Mouse (Mus musculus): ENCODE measurements at regions not wholly inside any gene's neighbourhood (a gene's known extent, or its start where the extent isn't known, plus 50 kb on each side); places are given as distances from the start of the nearest gene placed in this dataset.

- no peak for ATAC-seq (replicated peaks in 1 of 2; ENCODE audit: insufficient read depth in 1 of 2, low FRiP score in 2 of 2, low TSS enrichment in 1 of 2, low read depth in 1 of 2, poor library complexity in 2 of 2, severe bottlenecking in 2 of 2)
Observed at GRCm38 (mm10) chr1:183671541-183671940, 253.5 kb downstream of the Hhipl2 start.

- ATAC-seq (replicated peaks in 1 of 2; ENCODE audit: insufficient read depth in 1 of 2, low FRiP score in 2 of 2, low TSS enrichment in 1 of 2, low read depth in 1 of 2, poor library complexity in 2 of 2, severe bottlenecking in 2 of 2), result no peak
Observed at GRCm38 (mm10) chr1:183672521-183672920, 254.5 kb downstream of the Hhipl2 start.

DNA sequence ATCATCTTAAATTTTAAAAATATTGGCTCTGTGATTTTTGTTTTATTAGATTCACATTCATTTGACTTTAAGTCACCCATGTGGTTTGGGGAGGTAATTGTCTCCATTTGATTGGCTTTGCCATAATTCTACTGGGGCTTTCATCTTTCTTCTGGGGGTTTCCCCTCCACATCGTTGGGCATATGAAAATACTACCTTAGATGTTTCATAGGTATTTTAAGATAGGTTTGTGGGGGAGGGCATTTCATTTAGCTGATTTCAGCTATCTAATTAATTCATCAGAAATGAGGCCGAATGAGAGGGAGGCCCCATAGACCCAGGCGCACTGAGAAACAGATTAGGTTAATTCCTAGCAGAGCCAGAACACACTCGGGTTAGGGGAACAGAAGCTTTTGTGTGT, 259.6 kb downstream of the Hhipl2 start:
- ATAC-seq (replicated peaks in 1 of 2; ENCODE audit: insufficient read depth in 1 of 2, low FRiP score in 2 of 2, low TSS enrichment in 1 of 2, low read depth in 1 of 2, poor library complexity in 2 of 2, severe bottlenecking in 2 of 2), result no peak

- no peak for ATAC-seq (replicated peaks in 1 of 2; ENCODE audit: insufficient read depth in 1 of 2, low FRiP score in 2 of 2, low TSS enrichment in 1 of 2, low read depth in 1 of 2, poor library complexity in 2 of 2, severe bottlenecking in 2 of 2)
Observed at GRCm38 (mm10) chr1:183679949-183680348, 261.9 kb downstream of the Hhipl2 start.

DNA sequence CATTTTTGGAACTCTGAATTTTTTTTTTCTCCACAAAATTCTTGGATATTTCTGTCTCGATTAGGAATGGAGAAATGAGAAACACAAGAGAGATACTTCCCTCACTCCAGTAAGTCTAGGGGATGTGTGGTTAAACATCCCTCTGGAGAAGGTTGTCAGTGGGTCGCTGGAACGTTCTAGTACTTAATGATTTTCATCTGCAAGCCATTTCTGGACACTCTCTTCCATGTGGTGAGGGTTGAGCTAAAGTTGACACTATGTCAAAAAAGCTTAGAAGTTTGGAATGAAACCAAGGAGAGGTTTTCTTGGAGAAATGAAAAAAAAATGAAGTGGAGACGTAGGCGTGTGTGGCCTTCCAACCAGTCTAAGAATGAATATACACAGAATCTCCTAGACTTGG, 268.0 kb downstream of the Hhipl2 start:
- no peak for ATAC-seq (replicated peaks in 1 of 2; ENCODE audit: insufficient read depth in 1 of 2, low FRiP score in 2 of 2, low TSS enrichment in 1 of 2, low read depth in 1 of 2, poor library complexity in 2 of 2, severe bottlenecking in 2 of 2)

DNA sequence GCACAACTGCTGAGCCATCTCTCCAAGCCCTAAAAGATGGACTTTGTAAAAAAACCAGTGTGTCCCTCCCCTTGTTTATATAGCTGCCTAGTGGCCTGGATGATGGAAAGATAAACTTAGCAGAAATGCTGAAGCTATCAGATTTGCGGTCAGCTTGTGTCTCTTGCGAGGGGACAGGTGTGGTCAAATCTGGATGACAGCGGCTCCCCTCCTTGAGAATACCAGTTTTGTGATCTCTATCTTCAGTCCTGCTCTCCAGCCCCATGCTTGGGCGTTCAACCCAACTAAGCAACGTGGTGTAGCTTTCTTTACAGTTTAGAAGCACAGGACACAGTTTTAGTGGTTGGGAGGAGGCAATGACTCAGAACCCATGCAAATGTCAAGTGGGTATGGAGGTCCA, 274.7 kb downstream of the Hhipl2 start:
- ATAC-seq (replicated peaks in 1 of 2; ENCODE audit: insufficient read depth in 1 of 2, low FRiP score in 2 of 2, low TSS enrichment in 1 of 2, low read depth in 1 of 2, poor library complexity in 2 of 2, severe bottlenecking in 2 of 2), result no peak

DNA sequence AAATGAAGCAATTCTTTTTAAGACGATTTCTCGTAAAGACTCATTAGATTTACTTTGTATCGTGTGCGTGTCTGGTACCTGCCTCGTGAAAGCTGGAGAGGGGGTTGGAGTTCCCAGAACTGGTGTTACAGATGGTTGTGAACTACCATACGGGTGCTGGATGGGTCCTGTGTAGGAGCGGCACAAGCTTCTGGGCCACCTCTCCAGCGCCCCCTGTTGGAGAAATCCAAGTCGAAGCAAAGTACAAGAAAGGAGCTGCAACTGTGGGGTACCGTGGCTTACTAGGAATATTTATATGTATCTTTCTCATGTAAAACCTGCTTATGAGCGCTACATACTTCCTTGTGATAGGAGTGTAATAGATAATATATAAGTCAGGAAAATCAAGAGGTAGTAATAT, 281.3 kb downstream of the Hhipl2 start:
- no peak for ATAC-seq (replicated peaks in 1 of 2; ENCODE audit: insufficient read depth in 1 of 2, low FRiP score in 2 of 2, low TSS enrichment in 1 of 2, low read depth in 1 of 2, poor library complexity in 2 of 2, severe bottlenecking in 2 of 2)

GRCm38 (mm10) chr1:183702888-183703287, 284.9 kb downstream of the Hhipl2 start:
- ATAC-seq (replicated peaks in 1 of 2; ENCODE audit: insufficient read depth in 1 of 2, low FRiP score in 2 of 2, low TSS enrichment in 1 of 2, low read depth in 1 of 2, poor library complexity in 2 of 2, severe bottlenecking in 2 of 2), result no peak

- ATAC-seq (replicated peaks in 1 of 2; ENCODE audit: insufficient read depth in 1 of 2, low FRiP score in 2 of 2, low TSS enrichment in 1 of 2, low read depth in 1 of 2, poor library complexity in 2 of 2, severe bottlenecking in 2 of 2), result no peak
Observed at GRCm38 (mm10) chr1:183712895-183713294, 294.9 kb downstream of the Hhipl2 start.

DNA sequence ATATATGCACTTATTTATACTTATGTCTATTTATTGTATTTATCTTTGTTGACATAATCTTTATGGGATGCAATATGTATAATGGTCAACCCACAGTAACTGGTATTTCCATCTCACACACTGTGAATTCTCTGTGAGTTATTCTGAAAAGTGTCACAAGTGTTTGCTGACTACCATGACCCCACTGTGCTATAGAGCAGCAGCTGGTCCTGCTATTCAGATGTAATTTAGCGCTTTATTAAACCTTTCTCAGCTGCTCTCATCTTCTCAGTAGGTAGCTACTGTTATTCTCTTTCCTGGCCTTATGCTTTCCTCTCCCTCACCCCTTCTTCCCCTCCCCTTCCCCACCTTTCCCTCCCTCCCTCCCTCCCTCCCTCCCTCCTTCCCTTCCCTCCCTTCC, 296.0 kb upstream of the Dusp10 start:
- no peak for ATAC-seq (replicated peaks in 1 of 2; ENCODE audit: insufficient read depth in 1 of 2, low FRiP score in 2 of 2, low TSS enrichment in 1 of 2, low read depth in 1 of 2, poor library complexity in 2 of 2, severe bottlenecking in 2 of 2)

DNA sequence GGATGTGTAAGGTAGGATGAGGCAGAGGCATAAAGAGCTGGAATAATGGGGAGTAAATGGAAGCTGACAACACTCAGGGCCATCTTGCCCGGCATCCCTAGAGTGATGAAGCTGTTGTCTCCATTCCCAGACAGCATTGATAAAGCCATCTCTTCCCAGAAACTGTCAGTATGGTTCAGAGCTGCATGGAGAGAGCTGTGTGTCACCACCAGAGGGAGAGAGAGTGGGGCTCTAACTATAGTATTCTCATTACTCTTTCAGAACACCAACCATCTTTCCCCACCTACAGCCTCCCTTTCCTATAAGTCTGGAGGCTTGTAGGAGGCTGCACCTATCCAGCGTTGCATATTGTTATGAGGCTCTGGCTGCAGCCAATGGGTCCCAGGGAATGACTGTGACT, 264.0 kb upstream of the Dusp10 start:
- no peak for ATAC-seq (replicated peaks in 1 of 2; ENCODE audit: insufficient read depth in 1 of 2, low FRiP score in 2 of 2, low TSS enrichment in 1 of 2, low read depth in 1 of 2, poor library complexity in 2 of 2, severe bottlenecking in 2 of 2)

- ATAC-seq (replicated peaks in 1 of 2; ENCODE audit: insufficient read depth in 1 of 2, low FRiP score in 2 of 2, low TSS enrichment in 1 of 2, low read depth in 1 of 2, poor library complexity in 2 of 2, severe bottlenecking in 2 of 2), result no peak
Observed at GRCm38 (mm10) chr1:183754500-183754899, 258.6 kb upstream of the Dusp10 start.

DNA sequence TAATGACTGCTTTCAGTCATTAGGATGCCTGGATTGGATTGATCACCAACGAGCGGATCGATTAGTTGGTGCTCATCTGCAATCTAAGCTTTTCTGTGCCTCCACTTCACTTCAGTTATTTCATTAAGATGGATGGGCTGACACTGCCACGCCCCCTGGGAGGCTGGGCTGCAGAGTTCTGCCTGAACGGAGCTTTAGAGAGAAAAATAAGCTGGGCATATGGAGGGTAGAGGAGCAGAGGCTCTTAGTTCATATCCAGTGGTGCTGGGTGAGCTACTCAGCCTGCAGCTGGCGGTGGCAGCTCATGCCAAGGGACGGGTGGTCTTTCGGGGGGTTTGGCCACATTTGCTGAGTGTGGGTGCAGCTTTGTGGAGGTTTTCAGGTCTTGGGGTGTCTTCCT, 256.4 kb upstream of the Dusp10 start:
- no peak for ATAC-seq (replicated peaks in 1 of 2; ENCODE audit: insufficient read depth in 1 of 2, low FRiP score in 2 of 2, low TSS enrichment in 1 of 2, low read depth in 1 of 2, poor library complexity in 2 of 2, severe bottlenecking in 2 of 2)

DNA sequence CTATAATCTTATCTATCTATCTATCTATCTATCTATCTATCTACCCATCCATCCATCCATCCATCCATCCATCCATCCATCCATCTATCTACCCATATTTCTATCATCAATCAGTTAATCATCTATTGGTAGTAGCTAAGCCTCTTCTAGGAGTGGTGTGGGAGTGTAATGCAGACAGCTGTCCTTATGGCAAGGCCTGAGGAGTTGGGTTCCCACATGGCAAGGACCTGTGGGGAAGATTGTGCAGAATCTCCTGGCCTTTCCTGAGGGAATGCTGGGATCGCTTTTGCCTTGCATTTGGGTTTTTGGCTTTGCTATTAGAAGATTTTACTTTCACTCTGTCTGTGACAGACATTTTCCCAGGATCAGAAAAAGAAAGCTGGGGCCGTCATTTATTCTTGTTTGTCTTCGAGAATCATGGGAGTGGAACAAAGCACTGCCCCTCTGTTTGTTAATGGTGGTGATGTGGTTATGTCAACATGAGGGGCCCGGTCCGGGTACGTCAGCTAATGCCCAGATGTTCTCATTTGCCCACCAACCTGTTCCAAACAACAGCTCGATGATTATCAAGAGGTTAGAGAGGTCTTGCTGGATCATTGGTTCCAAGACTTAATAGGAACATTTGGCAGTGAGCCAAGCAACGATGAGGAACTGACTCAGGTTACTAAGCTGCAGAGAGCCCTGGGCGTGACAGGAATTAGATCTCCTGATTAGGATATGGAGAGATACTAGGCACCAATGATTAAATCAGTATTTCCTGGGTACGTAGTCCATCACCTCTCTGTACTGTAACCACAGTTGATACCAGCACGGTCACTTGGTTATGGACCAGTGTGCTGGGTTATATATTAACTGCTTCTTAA, 249.0 kb upstream of the Dusp10 start:
- ATAC-seq (replicated peaks in 1 of 2; ENCODE audit: insufficient read depth in 1 of 2, low FRiP score in 2 of 2, low TSS enrichment in 1 of 2, low read depth in 1 of 2, poor library complexity in 2 of 2, severe bottlenecking in 2 of 2), result no peak

DNA sequence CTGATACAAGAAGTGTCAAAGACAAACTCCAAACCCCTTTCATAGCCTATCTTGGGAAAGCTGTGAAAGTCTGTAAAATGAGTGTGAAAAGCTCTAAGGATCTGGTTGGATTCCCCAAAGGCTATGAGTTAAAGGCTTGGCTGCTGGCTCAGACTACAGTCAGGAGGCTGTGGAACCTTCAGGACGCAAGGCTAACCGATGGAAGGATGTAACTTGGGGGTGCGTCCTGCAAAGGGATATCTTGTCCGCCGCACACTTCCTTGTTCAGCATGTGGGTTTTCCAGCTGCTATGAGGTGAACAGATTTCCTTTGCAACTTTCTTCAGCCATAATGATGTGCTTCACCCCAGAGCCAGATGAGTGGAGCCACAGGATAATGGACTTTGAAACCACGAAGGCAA, 240.3 kb upstream of the Dusp10 start:
- no peak for ATAC-seq (replicated peaks in 1 of 2; ENCODE audit: insufficient read depth in 1 of 2, low FRiP score in 2 of 2, low TSS enrichment in 1 of 2, low read depth in 1 of 2, poor library complexity in 2 of 2, severe bottlenecking in 2 of 2)

GRCm38 (mm10) chr1:183780180-183780579, 232.9 kb upstream of the Dusp10 start:
- ATAC-seq (replicated peaks in 1 of 2; ENCODE audit: insufficient read depth in 1 of 2, low FRiP score in 2 of 2, low TSS enrichment in 1 of 2, low read depth in 1 of 2, poor library complexity in 2 of 2, severe bottlenecking in 2 of 2), result no peak

DNA sequence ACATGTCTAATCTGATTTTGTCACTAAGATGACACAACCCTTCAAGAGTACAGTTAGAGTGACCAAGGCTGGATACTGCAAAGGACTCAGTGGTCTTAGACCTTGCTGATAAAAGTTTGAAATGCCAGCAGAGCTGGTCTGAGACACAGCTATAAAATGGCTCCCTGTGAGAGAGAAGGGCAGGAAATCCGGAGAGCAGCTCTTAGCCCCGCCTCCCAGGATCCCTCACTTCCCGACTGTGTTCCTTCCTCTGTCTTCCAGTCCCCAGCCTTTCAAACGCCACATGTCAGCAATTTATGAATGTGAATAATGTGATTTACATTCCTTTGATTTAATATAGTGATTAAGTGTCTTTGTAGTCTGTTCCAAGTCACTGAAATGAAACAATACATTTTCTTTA, 232.3 kb upstream of the Dusp10 start:
- ATAC-seq (replicated peaks in 1 of 2; ENCODE audit: insufficient read depth in 1 of 2, low FRiP score in 2 of 2, low TSS enrichment in 1 of 2, low read depth in 1 of 2, poor library complexity in 2 of 2, severe bottlenecking in 2 of 2), result no peak

GRCm38 (mm10) chr1:183783440-183784130, 229.5 kb upstream of the Dusp10 start:
- no peak for ATAC-seq (replicated peaks in 1 of 2; ENCODE audit: insufficient read depth in 1 of 2, low FRiP score in 2 of 2, low TSS enrichment in 1 of 2, low read depth in 1 of 2, poor library complexity in 2 of 2, severe bottlenecking in 2 of 2)
